Mouse (Mus musculus): ENCODE measurements around the gene Zcchc14. TPM values are rescaled to one million over a fixed set of nuclear protein-coding genes. Genes with fewer than 3 reads are reported as not detected.
A peak's percentile ranks its signal among the peaks of the same experiment; 100 is the strongest.
"Not testable (repeated sequence)": the region's sequence is repeated elsewhere in the genome, so short reads cannot be mapped to it uniquely, and the experiment has no call there.

Gene Zcchc14
- polyA plus RNA-seq, 1 experiment from 2014 or later, result 27.6 TPM

DNA sequence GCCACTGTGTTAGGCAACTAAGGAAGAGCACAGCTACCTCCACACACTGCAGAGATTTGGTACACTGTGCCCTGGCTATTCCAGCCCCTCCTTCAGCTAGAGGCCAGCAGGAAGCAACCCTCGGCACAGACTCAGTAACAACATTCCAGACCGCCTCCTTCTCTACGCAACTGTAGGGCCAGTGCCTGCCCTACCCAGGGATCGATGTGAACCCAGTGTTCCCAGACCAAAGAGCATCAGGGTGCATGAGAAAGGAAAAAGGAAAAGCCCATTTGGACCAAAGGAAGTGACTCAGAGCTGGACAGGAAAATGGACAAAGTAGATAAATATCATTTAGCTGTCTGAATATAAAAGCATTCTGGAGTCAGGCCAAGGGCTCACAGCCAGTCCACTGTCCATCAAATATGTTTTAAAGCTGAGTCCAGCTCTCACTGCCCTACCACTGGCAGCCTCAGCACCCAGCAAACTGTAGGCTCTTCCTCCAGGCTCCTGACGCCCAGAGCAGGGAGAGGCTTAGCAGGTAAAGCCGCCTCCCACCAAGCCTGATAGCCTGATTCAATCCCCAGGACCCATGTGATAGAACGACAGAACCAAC lies 33.2 kb downstream of the Zcchc14 start:
- Histone ChIP-seq H3K4me1 (replicated peaks) (peaks cover 35% of the 10 kb centered on the region), H3K36me3 (peaks cover 34% of the 10 kb centered on the region), H3K27ac (0 out of 2 replicates have a peak overlapping the region, but pooled peaks have one; percentile 15), H3K4me2 (replicated peaks) (no peak overlapping the region), H3K9ac (replicated peaks) (0 out of 2 replicates have a peak overlapping the region, but pooled peaks have one; percentile 3), H3K4me3 (replicated peaks) (no peak overlapping the region), H3K27me3 (no peaks in the 10 kb centered on the region), H3K9me3 (no peaks in the 10 kb centered on the region)
- ATAC-seq, result no peak
- WGBS, result 77% methylated on average over 7 of the region's 7 CpGs

GRCm38 (mm10) chr8:121613419-121613818 lies 39.3 kb downstream of the Zcchc14 start:
- no peaks in the 10 kb centered on the region for H3K27me3 ChIP-seq
- H3K4me1 ChIP-seq (replicated peaks), result peaks cover 3% of the 10 kb centered on the region; the same call in 1 of the 2 replicates
- no peak overlapping the region for H3K4me2 ChIP-seq (replicated peaks)
- H3K4me3 ChIP-seq (replicated peaks), result no peak overlapping the region
- no peak overlapping the region for H3K9ac ChIP-seq (replicated peaks)
- peaks cover 59% of the 10 kb centered on the region for H3K36me3 ChIP-seq
- no peak for ATAC-seq
- H3K27ac ChIP-seq, result no peak overlapping the region; the same call in 1 of the 2 replicates
- H3K9me3 ChIP-seq, result no peaks in the 10 kb centered on the region

DNA sequence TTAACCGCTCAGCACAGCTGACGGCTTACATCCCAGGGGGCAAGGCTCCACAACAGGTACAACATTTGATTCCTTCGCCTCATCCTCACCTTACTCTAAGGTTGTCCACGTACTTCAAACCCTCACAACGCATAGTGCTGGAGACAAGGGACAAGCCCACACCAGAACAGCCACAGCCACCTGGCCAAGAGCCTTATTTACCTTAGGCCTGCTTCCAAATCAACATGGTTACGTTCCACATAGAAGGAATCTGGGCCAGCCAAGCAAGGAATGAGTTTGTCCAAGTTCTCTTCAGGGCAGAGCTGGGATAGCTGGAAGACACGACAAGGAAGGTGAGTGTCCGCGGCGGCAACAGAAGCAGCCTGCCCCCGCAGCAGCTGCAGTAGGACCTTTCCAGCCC lies 42.8 kb downstream of the Zcchc14 start:
- Histone ChIP-seq H3K4me3 (replicated peaks) (no peak overlapping the region), H3K9me3 (no peaks in the 10 kb centered on the region), H3K27me3 (no peaks in the 10 kb centered on the region), H3K9ac (replicated peaks) (no peak overlapping the region), H3K4me1 (replicated peaks) (peaks cover 3% of the 10 kb centered on the region; the same call in 1 of the 2 replicates), H3K36me3 (peaks cover 63% of the 10 kb centered on the region), H3K4me2 (replicated peaks) (no peak overlapping the region), H3K27ac (no peak overlapping the region)
- ATAC-seq, result no peak
- WGBS, result 94% methylated on average over 11 of the region's 11 CpGs

GRCm38 (mm10) chr8:121609251-121609650 lies 43.5 kb downstream of the Zcchc14 start:
- H3K4me1 ChIP-seq (replicated peaks), result peaks cover 3% of the 10 kb centered on the region; the same call in 1 of the 2 replicates
- H3K27ac ChIP-seq, result no peak overlapping the region
- no peaks in the 10 kb centered on the region for H3K27me3 ChIP-seq
- H3K9ac ChIP-seq (replicated peaks), result no peak overlapping the region
- WGBS, result 93% methylated on average over 15 of the region's 15 CpGs
- H3K4me2 ChIP-seq (replicated peaks), result no peak overlapping the region
- H3K36me3 ChIP-seq, result peaks cover 69% of the 10 kb centered on the region
- H3K9me3 ChIP-seq, result no peaks in the 10 kb centered on the region
- no peak overlapping the region for H3K4me3 ChIP-seq (replicated peaks)
- ATAC-seq, result no peak

DNA sequence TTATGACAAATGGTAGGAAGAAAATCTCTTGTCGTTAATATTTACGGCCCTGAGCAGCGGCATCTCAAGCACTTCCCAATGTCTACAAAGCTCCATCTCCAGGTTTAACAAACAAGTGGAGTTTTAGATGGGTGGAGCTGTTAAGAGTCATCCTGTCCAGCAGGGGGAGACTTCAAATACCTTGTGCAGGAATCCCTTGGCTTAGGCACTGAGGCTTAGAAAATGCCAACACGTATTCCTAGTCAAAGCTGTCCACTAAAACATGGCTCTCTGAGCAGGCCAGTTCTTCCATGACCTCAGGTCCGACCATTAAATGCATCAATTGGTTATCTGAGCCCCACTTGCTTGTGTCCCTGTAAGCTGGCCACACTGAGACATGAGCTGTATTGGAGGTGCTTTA lies 45.0 kb downstream of the Zcchc14 start:
- Histone ChIP-seq H3K9me3 (no peaks in the 10 kb centered on the region), H3K4me3 (replicated peaks) (no peak overlapping the region), H3K27me3 (no peaks in the 10 kb centered on the region), H3K4me2 (replicated peaks) (no peak overlapping the region), H3K36me3 (peaks cover 83% of the 10 kb centered on the region), H3K27ac (no peak overlapping the region), H3K4me1 (replicated peaks) (no peaks in the 10 kb centered on the region), H3K9ac (replicated peaks) (no peak overlapping the region)
- WGBS, result 97% methylated on average over 5 of the region's 5 CpGs
- ATAC-seq, result no peak

DNA sequence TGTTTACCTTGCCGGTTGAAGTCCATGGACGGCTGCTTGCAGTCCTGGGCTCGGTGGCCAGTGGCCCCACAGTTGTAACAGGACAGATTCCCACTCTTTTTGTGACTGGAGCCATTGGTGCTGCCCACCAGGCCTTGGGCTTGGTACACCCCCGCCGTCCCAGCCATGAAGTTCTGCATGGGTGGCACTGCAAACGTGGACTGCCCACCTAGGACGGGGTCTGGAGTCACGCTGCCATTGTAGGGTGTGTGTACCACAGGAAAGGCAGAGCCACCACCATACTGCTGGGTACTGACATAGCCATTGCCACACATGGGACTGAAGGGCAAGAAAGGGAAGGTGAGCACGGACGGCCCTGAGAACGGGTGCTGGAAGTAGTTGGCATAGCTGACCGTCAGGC lies 48.9 kb downstream of the Zcchc14 start:
- H3K4me2 ChIP-seq (replicated peaks), result no peak overlapping the region
- H3K9ac ChIP-seq (replicated peaks), result no peak overlapping the region
- H3K9me3 ChIP-seq, result no peaks in the 10 kb centered on the region
- no peaks in the 10 kb centered on the region for H3K27me3 ChIP-seq
- no peak for ATAC-seq
- WGBS, result 96% methylated on average over 12 of the region's 12 CpGs
- no peaks in the 10 kb centered on the region for H3K4me1 ChIP-seq (replicated peaks)
- H3K36me3 ChIP-seq, result peaks cover 95% of the 10 kb centered on the region
- no peak overlapping the region for H3K27ac ChIP-seq
- no peak overlapping the region for H3K4me3 ChIP-seq (replicated peaks)

DNA sequence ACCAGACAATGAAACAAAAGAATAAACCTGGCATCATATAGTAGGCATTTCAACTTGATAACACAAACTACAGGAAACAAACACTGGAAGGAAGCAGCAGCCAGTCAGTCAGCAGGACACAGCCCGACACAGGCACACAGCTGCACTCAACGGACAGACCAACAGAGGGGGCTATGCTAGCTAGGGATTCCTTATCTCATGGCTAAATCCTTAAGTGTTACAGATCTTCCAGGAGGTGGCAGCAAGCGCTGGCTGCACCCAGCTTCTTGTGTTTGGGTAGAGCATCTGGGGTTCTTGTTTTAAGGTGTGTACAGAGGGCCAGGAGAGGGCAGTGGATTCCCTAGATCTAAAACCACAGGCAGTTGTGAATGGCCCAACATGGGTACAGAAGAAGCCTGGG lies 49.8 kb downstream of the Zcchc14 start:
- no peak overlapping the region; the same call in 1 of the 2 replicates for H3K27ac ChIP-seq
- no peak overlapping the region for H3K4me3 ChIP-seq (replicated peaks)
- H3K4me2 ChIP-seq (replicated peaks), result no peak overlapping the region
- H3K36me3 ChIP-seq, result peaks cover 91% of the 10 kb centered on the region
- H3K9me3 ChIP-seq, result no peaks in the 10 kb centered on the region
- peak; percentile 34; the same call in 1 of the 2 replicates for ATAC-seq
- no peaks in the 10 kb centered on the region for H3K4me1 ChIP-seq (replicated peaks)
- WGBS, result 27% methylated on average over 3 of the region's 3 CpGs
- H3K9ac ChIP-seq (replicated peaks), result no peak overlapping the region
- no peaks in the 10 kb centered on the region for H3K27me3 ChIP-seq

- Histone ChIP-seq H3K4me2 (replicated peaks) (no peak overlapping the region), H3K4me1 (replicated peaks) (no peaks in the 10 kb centered on the region), H3K27ac (no peak overlapping the region; the same call in 1 of the 2 replicates), H3K4me3 (replicated peaks) (no peak overlapping the region), H3K9ac (replicated peaks) (no peak overlapping the region), H3K9me3 (no peaks in the 10 kb centered on the region), H3K36me3 (peaks cover 91% of the 10 kb centered on the region), H3K27me3 (no peaks in the 10 kb centered on the region)
- WGBS, result 94% methylated on average over 12 of the region's 12 CpGs
- ATAC-seq, result no peak
These were observed 50.3 kb downstream of the Zcchc14 start for GRCm38 (mm10) chr8:121602411-121602810.

DNA sequence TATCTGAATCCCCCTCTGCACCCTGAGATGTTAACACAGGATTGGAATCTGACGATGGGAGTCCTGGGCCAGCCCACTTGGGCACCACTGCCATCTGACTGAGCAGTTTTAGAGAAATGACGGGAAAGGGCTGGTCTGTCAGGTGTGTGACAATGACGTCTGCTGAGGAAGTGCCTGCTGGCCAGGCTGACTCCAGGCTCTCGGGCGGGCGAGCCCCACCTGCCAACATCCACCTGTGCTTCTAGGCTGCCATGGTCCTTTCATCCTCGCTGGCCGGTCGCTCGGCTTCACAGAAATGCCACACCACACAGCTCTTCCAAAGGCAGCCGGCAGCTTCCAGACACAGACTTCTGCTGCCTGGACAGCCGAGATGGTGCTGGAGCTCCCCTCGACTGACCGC lies 52.9 kb downstream of the Zcchc14 start:
- 94% methylated on average over 14 of the region's 14 CpGs for WGBS
- H3K4me1 ChIP-seq (replicated peaks), result no peaks in the 10 kb centered on the region
- no peak for ATAC-seq
- peaks cover 87% of the 10 kb centered on the region for H3K36me3 ChIP-seq
- no peaks in the 10 kb centered on the region for H3K9me3 ChIP-seq
- no peaks in the 10 kb centered on the region for H3K27me3 ChIP-seq
- H3K27ac ChIP-seq, result no peak overlapping the region
- H3K4me2 ChIP-seq (replicated peaks), result no peak overlapping the region
- H3K4me3 ChIP-seq (replicated peaks), result no peak overlapping the region
- H3K9ac ChIP-seq (replicated peaks), result no peak overlapping the region

DNA sequence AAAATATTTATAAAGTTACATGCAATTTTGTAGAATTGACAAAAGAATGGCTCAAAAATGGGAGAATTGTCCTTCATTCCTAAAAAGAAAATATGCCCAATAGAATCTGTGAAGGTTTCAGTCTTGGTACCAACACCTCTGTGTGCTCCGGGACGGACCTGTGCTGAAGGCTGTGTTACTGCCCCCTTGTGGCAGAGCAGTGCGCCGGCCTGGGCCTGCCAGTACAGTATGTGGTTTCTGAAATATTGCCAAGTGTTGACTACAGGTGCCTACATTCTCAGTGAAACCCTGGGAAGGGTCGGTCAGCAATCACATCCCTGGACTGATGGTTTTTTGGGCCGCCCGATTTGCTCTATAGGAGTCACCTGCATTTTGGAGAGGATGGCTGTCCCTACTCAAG lies 53.8 kb downstream of the Zcchc14 start:
- Histone ChIP-seq H3K4me1 (replicated peaks) (no peaks in the 10 kb centered on the region), H3K4me2 (replicated peaks) (no peak overlapping the region), H3K27me3 (no peaks in the 10 kb centered on the region), H3K27ac (no peak overlapping the region), H3K9ac (replicated peaks) (no peak overlapping the region), H3K36me3 (peaks cover 87% of the 10 kb centered on the region), H3K4me3 (replicated peaks) (no peak overlapping the region), H3K9me3 (no peaks in the 10 kb centered on the region)
- peak; percentile 82 for ATAC-seq
- 43% methylated on average over 7 of the region's 7 CpGs for WGBS

GRCm38 (mm10) chr8:121598190-121598589 lies 54.5 kb downstream of the Zcchc14 start:
- 93% methylated on average over 7 of the region's 7 CpGs for WGBS
- H3K4me3 ChIP-seq (replicated peaks), result no peak overlapping the region
- no peaks in the 10 kb centered on the region for H3K9me3 ChIP-seq
- no peak overlapping the region for H3K9ac ChIP-seq (replicated peaks)
- no peak overlapping the region for H3K4me2 ChIP-seq (replicated peaks)
- H3K27ac ChIP-seq, result no peak overlapping the region
- 0 out of 2 replicates have a peak, but pooled peaks cover 3% of the 10 kb centered on the region for H3K4me1 ChIP-seq (replicated peaks)
- no peaks in the 10 kb centered on the region for H3K27me3 ChIP-seq
- ATAC-seq, result no peak
- H3K36me3 ChIP-seq, result peaks cover 90% of the 10 kb centered on the region

DNA sequence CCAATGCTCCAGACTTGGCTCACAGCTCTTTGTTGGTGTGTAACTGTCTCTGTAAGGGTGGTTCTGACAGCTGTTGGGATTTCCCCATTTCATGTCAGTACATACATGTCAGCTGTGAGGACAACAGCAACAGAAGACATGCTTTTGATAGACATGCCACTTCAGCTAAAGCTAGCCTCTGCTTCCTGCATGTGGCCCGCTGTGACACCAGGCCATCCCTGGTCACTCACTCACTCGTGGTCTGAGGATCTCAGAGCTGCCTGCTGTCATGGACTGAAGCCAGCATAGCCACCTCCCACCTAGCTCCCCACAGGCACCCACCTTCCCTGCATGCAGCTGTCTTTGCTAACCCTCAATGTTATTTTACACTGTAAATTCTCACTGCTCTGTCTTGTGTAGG lies 55.2 kb downstream of the Zcchc14 start:
- H3K4me3 ChIP-seq (replicated peaks); H3K27ac ChIP-seq; H3K4me1 ChIP-seq (replicated peaks); H3K9ac ChIP-seq (replicated peaks); ATAC-seq; H3K27me3 ChIP-seq; H3K4me2 ChIP-seq (replicated peaks); H3K9me3 ChIP-seq: not testable (repeated sequence)
- H3K36me3 ChIP-seq, result peaks cover 83% of the 10 kb centered on the region
- WGBS, result 80% methylated on average over 2 of the region's 2 CpGs

GRCm38 (mm10) chr8:121593983-121594382 lies 58.7 kb downstream of the Zcchc14 start:
- no peak for ATAC-seq

More at GRCm38 (mm10) chr8:121593983-121594382, 58.7 kb downstream of the Zcchc14 start:
- Histone ChIP-seq H3K4me1 (replicated peaks) (peaks cover 28% of the 10 kb centered on the region), H3K9me3 (no peaks in the 10 kb centered on the region), H3K9ac (replicated peaks) (no peak overlapping the region), H3K27ac (no peak overlapping the region), H3K27me3 (no peaks in the 10 kb centered on the region), H3K36me3 (peaks cover 50% of the 10 kb centered on the region), H3K4me3 (replicated peaks) (no peak overlapping the region), H3K4me2 (replicated peaks) (no peak overlapping the region)
- WGBS, result 87% methylated on average over 9 of the region's 9 CpGs

All from midbrain, embryonic 13.5 days (tissue).